Mouse (Mus musculus): ENCODE data around the gene D2hgdh. TPM values are rescaled to one million over a fixed set of nuclear protein-coding genes. Genes with fewer than 3 reads are reported as not detected.
"Not testable (repeated sequence)": the region's sequence is repeated elsewhere in the genome, so short reads cannot be mapped to it uniquely, and the experiment has no call there.

Gene D2hgdh
- total RNA-seq, 2 experiments from 2014 or later = 17.2 to 22.1 TPM

- DNase-seq; intact Hi-C loops (cut with DNase I): not testable (repeated sequence)
Measured at GRCm38 (mm10) chr1:93890936-93891335, 66.2 kb downstream of the D2hgdh start.

GRCm38 (mm10) chr1:93897395-93897794 lies 72.7 kb downstream of the D2hgdh start:
- intact Hi-C loops (cut with DNase I); DNase-seq: not testable (repeated sequence)

GRCm38 (mm10) chr1:93901291-93901690 lies 76.6 kb downstream of the D2hgdh start:
- DNase-seq; intact Hi-C loops (cut with DNase I): not testable (repeated sequence)

Other genes starting within 250 kb of the D2hgdh start
- gene Stk25, start 166.2 kb upstream of the D2hgdh start, total RNA-seq (2021) = 10 to 100 TPM; 81.8 to 87.7 TPM
- gene Bok, start 139.2 kb upstream of the D2hgdh start, total RNA-seq (2021) = 1 to 10 TPM; 1.2 to 1.8 TPM
- 10 to 100 TPM; 27.0 to 28.5 TPM for gene Atg4b, start 73.4 kb upstream of the D2hgdh start, total RNA-seq (2021)
- 10 to 100 TPM; 61.0 to 65.6 TPM for gene Thap4, start 70.0 kb upstream of the D2hgdh start, total RNA-seq (2021)
- gene Dtymk, start 23.0 kb upstream of the D2hgdh start, total RNA-seq (2021) = 10 to 100 TPM; 14.0 to 15.1 TPM
- gene Ing5, start 20.9 kb upstream of the D2hgdh start, total RNA-seq (2021) = 1 to 10 TPM; 3.0 to 4.2 TPM
- gene Gal3st2, start 36.4 kb downstream of the D2hgdh start, total RNA-seq (2021) = not detected
- under 1 TPM in 1 of 2 experiments, not detected in 1; 0.12 TPM for gene Gal3st2b, start 93.4 kb downstream of the D2hgdh start, total RNA-seq (2021)
- gene Gal3st2c, start 165.6 kb downstream of the D2hgdh start, total RNA-seq (2021) = under 1 TPM in 1 of 2 experiments, not detected in 1; 0.05 TPM
- gene Neu4, start 195.5 kb downstream of the D2hgdh start, total RNA-seq (2021) = not detected
- gene Pdcd1, start 227.6 kb downstream of the D2hgdh start, total RNA-seq (2021) = not detected

All from gastrocnemius, postnatal 36 days (tissue).